Mouse (Mus musculus) stomach, adult 2 months (tissue): ENCODE measurements around the gene Bmpr2. TPM values are rescaled to one million over a fixed set of nuclear protein-coding genes. Genes with fewer than 3 reads are reported as not detected.

Experiments used
- polyA plus RNA-seq: library from polyadenylated mRNA; depleted of rRNA; stranded (reverse); fragments of >200 nt; gene quantifications from 2 replicates; pipeline ENCODE4 v1.2.3, GENCODE M21; 2012; rRNA removed

The Bmpr2 gene
- 0.47 and 1.2 TPM in 2 replicates for polyA plus RNA-seq

DNA sequence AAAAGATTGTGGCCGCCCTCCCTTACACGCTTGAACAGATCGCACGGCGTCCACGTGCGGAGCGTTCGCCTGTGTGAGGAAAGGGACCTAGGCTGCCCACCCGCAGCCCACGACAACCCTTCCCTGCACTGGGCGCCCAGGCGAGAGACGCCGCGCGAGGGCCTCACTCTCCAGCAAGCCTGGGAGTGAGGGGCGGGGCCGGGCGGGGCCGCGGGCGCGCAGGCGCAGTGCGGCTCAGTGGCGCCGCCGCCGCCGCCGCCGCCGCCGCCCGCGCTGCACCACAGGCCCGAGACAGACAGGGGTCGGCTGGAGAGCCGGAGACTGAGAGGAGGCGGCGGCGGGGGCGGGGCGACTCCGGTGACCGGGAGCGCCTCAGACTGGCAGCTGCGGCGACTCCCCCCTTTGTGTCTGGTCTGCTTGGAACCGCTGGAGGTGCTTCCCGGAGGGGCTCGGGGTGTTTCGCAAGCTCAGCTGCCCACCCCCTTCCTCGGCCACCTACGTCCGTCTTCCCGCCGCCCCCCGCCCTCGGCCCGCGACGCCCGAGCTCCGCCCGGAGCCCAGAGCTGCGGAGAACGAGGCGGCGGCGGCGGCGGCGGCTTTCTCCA is at the start of gene Bmpr2:
Gene Bmpr2 (plus strand): TSS at position 237 of the 605 bp plus-strand sequence.

DNA sequence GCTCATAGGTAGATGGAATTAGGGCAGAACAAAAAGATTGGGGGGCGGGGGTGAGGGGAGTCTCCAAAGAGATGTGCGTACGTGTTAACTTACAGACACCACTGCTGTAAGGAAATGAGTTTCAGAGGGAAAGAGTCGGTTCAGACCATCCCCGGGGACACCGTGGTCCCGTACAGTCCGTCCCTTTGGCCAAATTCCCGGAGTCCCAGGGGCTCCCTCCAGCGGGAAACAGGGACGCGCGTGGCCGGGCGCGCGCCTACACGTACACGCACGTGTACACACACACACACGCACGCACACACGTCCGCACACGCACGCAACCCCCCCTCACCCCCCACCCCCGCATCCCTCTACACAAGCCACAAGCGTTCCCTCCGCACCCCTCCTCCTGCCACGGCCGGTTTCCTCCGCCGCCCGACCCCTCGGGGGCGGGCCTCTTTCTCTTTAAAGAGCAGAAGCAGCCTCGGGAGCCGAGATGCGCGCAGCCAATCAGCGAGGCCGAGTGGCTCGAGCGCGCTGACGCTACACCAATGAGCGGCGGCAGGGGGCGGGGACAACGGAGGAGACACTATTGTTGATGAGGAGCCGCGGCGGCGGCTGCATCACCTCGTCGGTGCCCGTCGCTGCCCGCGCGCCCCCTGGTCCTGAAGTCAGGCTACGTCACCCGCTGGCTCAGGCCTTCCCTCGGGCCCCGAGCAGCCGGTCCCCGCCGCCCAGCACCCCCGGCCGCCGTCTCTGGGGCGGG is 149.4 kb downstream of the Bmpr2 start, which contains the start of gene Fam117b:
Gene Fam117b (plus strand): TSS at position 594 of the 745 bp plus-strand sequence.

Other genes with a start within 250 kb of the Bmpr2 start
- gene Gm973, start 247.1 kb upstream of the Bmpr2 start, polyA plus RNA-seq = 0.13 and 0.23 TPM in 2 replicates
- gene Sumo1, start 92.6 kb upstream of the Bmpr2 start, polyA plus RNA-seq = 0.46 and 1.3 TPM in 2 replicates
- gene Nop58, start 78.4 kb upstream of the Bmpr2 start, polyA plus RNA-seq = 6.2 and 6.8 TPM in 2 replicates
- gene Fam117b, start 149.6 kb downstream of the Bmpr2 start, polyA plus RNA-seq = 3.1 and 3.5 TPM in 2 replicates